Mouse (Mus musculus) liver, embryonic 14.5 days (tissue): ENCODE results near the gene Acyp2.

Experiments
- CTCF ChIP-seq: IDR thresholded peaks from 2 replicates; pipeline ENCODE4 v1.5.1; 2016; ENCODE audit warnings: antibody characterized with exemption, low read depth, control low read depth
- EP300 ChIP-seq: IDR thresholded peaks from 2 replicates; pipeline ENCODE4 v1.6.1; 2016; ENCODE audit warnings: antibody characterized with exemption, low read depth

DNA sequence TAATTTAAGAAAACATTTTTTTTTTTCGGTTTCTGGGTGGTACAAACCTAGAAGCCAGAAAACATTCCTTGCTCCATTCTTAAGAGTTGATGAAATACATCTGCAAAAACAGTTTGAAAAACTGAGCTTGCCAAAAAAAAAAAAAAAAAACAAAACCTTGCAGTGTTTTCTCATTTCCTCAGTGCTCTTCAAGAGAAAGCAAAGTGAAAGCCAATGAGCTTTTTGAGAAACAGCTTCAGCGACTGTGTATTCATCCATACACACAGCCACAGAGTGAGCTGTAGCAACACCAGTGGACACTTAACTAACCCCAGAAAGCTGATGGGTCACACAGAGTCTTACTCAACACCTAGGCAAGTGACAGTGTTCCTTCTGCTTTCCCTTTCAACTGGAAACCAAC, 69.4 kb downstream of the Acyp2 start:
- TF ChIP-seq CTCF: no peak
- TF ChIP-seq EP300: no peak
